Mouse (Mus musculus): ENCODE measurements around the gene Hectd1.

Hectd1 gene

DNA sequence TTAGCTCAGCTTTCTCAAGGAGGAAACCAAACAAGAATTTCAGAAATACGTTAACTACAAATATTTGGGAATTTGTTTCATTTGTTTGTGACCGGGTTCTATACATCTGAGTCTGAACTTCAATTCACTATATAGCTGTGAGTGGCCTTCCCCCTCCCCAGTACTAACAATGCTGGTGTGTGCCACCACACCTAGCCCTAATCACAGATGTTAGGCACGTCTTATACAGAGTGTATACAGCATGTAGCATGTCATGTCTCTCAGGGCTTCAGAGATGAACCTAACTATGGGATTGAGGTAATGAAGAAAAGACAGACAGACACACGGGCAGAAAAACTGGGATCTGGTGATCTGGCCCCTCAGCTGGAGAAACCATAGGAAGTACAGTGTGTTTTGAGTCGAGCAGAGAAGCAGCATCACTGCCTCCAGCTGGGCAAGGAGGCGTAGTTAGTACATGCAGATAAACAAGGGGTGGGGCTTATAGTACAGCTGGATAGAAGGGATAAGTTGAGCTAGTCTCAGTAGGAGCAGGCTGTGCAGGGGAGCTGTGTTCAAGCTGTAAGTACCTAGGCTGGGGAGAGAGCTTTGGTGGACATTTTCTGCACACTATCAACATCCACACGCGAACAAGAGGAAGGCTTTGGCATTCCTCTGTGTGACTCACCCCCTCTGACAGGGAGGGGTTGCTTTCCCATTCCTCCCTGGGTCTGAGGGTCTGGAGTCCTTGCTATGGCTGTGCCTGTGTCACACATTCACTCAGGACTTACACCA, 129.5 kb downstream of the Hectd1 start:
- DNase-seq = no peak

DNA sequence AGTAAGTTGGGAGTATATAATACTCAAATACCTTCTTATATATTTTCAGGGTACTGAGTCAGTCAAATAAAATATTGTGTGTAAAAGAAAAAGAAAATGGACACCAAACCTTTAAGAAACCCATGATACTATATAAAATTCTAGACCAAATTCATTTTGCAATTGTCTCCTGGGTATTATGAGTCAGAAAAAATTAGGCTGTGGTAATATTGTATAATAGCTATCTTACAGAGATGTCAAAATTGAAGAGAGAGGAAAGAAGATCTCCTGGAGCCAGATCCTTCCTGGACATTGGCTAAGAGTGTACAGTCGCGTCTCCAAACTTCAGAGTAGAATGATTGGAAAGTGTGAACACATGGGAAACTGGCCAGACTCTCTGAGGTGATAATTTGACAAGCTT, 133.2 kb downstream of the Hectd1 start:
- DNase-seq = no peak

DNA sequence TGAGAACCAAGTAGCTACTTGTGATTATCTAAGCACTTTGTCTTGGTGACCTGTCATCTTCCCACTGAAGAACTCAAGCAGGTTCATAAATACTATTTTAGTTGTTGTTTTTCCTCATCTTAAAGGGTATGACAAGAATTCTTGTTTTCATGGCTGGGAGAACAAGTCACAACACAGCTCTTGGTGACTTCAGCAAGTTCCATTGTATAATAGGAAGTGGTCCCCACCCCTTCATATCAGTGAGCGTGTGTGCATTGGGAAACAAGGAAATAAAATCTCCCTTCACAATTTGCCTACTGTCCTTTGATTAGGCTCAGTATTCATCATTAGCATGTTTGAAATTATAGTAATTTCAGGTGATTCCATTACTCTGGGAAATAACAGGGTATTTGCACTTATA, 134.4 kb downstream of the Hectd1 start:
- DNase-seq = no peak

- no peak for DNase-seq
These were observed 135.2 kb downstream of the Hectd1 start for GRCm38 (mm10) chr12:51694096-51694495.
